Mouse (Mus musculus) kidney, postnatal 36 days (tissue): ENCODE results near the gene Fam49a.

ENCODE experiments used
- DNase-seq, 2 experiments: peaks; one replicate each; pipeline ENCODE4 v3.0.0; 2021 to 2022; ENCODE audit warnings: mixed read lengths in 2 of 2

Fam49a gene

GRCm38 (mm10) chr12:12274115-12274514, 12.2 kb downstream of the Fam49a start:
- DNase-seq, result no peak

GRCm38 (mm10) chr12:12275124-12275779, 13.3 kb downstream of the Fam49a start:
- DNase-seq, result no peak

GRCm38 (mm10) chr12:12277741-12278463, 16.0 kb downstream of the Fam49a start:
- no peak for DNase-seq

- DNase-seq, result no peak
Measured at GRCm38 (mm10) chr12:12278464-12278872, 16.5 kb downstream of the Fam49a start.

GRCm38 (mm10) chr12:12283702-12284288, 21.9 kb downstream of the Fam49a start:
- DNase-seq, result no peak

GRCm38 (mm10) chr12:12284521-12284920, 22.6 kb downstream of the Fam49a start:
- no peak for DNase-seq

GRCm38 (mm10) chr12:12287131-12287786, 25.3 kb downstream of the Fam49a start:
- DNase-seq, result no peak

GRCm38 (mm10) chr12:12287787-12288132, 25.8 kb downstream of the Fam49a start:
- DNase-seq, result no peak

- no peak for DNase-seq
Measured at GRCm38 (mm10) chr12:12288586-12288985, 26.6 kb downstream of the Fam49a start.

GRCm38 (mm10) chr12:12289636-12290035, 27.7 kb downstream of the Fam49a start:
- DNase-seq, result no peak

- no peak for DNase-seq
Measured at GRCm38 (mm10) chr12:12292043-12292618, 30.2 kb downstream of the Fam49a start.

- no peak for DNase-seq
Measured at GRCm38 (mm10) chr12:12294380-12295171, 32.6 kb downstream of the Fam49a start.

- DNase-seq, result no peak
Measured at GRCm38 (mm10) chr12:12298451-12298850, 36.5 kb downstream of the Fam49a start.

GRCm38 (mm10) chr12:12299303-12299702, 37.4 kb downstream of the Fam49a start:
- DNase-seq, result peak in 1 of 2 experiments; percentile 46

- DNase-seq, result no peak
Measured at GRCm38 (mm10) chr12:12301149-12301548, 39.2 kb downstream of the Fam49a start.

GRCm38 (mm10) chr12:12301815-12302214, 39.9 kb downstream of the Fam49a start:
- DNase-seq, result peak; percentile 59 to 62

GRCm38 (mm10) chr12:12306214-12306613, 44.3 kb downstream of the Fam49a start:
- DNase-seq, result no peak

GRCm38 (mm10) chr12:12306814-12307213, 44.9 kb downstream of the Fam49a start:
- DNase-seq, result no peak

- no peak for DNase-seq
Measured at GRCm38 (mm10) chr12:12307245-12307644, 45.3 kb downstream of the Fam49a start.

- peak in 1 of 2 experiments; percentile 40 for DNase-seq
Measured at GRCm38 (mm10) chr12:12313437-12313836, 51.5 kb downstream of the Fam49a start.

- no peak for DNase-seq
Measured at GRCm38 (mm10) chr12:12313919-12314318, 52.0 kb downstream of the Fam49a start.

- DNase-seq, result no peak
Measured at GRCm38 (mm10) chr12:12314326-12314725, 52.4 kb downstream of the Fam49a start.
